Mouse (Mus musculus) limb, embryonic 11.5 days (tissue): ENCODE data around the gene Rpl22l1. TPM values are rescaled to one million over a fixed set of nuclear protein-coding genes. Genes with fewer than 3 reads are reported as not detected.

Source experiments
- ATAC-seq: fragments of 200-750 bp; cut with Nextera tagmentation; 2 replicates; pipeline ENCODE4 v1.8.0; 2017; ENCODE audit warnings: low read depth; ENCODE audit not compliant: insufficient number of reproducible peaks, low FRiP score, low TSS enrichment
- DNase-seq: peaks from one replicate; pipeline ENCODE4 v3.0.0-alpha.2; 2015; ENCODE audit warnings: low spot score
- H3K27ac ChIP-seq: fragments of 300-500 bp; sonication (generic); replicated peaks from 2 replicates; pipeline ENCODE4 v1.5.1; 2014; ENCODE audit warnings: low read depth, mild to moderate bottlenecking, low read length
- H3K27me3 ChIP-seq: fragments of 300-500 bp; sonication (generic); 2 replicates; pipeline ENCODE4 v1.6.1; 2014; ENCODE audit warnings: mild to moderate bottlenecking, low read length, mixed read lengths; ENCODE audit not compliant: control insufficient read depth, insufficient read depth
- H3K36me3 ChIP-seq: fragments of 300-500 bp; sonication (generic); 2 replicates; pipeline ENCODE4 v1.6.1; 2014; ENCODE audit warnings: mild to moderate bottlenecking, low read length, moderate library complexity, mixed read lengths; ENCODE audit not compliant: control insufficient read depth, insufficient read depth
- H3K4me1 ChIP-seq: fragments of 300-500 bp; sonication (generic); 2 replicates; pipeline ENCODE4 v1.6.1; 2014; ENCODE audit warnings: low read length, mixed read lengths; ENCODE audit not compliant: control insufficient read depth, insufficient read depth
- H3K4me2 ChIP-seq: fragments of 300-500 bp; sonication (generic); 2 replicates; pipeline ENCODE4 v1.6.1; 2014; ENCODE audit warnings: low read depth, mild to moderate bottlenecking, moderate library complexity; ENCODE audit not compliant: severe bottlenecking
- H3K4me3 ChIP-seq: fragments of 300-500 bp; sonication (generic); 2 replicates; pipeline ENCODE4 v1.5.1; 2014; ENCODE audit warnings: low read depth, low read length
- H3K9ac ChIP-seq: fragments of 300-500 bp; sonication (generic); 2 replicates; pipeline ENCODE4 v1.6.1; 2014; ENCODE audit warnings: mild to moderate bottlenecking, low read length
- H3K9me3 ChIP-seq: fragments of 300-500 bp; sonication (generic); 2 replicates; pipeline ENCODE4 v1.6.1; 2016; ENCODE audit warnings: low read length; ENCODE audit not compliant: control insufficient read depth
- WGBS: fragments of 180-500 bp; shearing (Covaris S2); extraction: QIAGEN DNeasy Blood & Tissue Kit; methylation state at CpG from one replicate; pipeline ENCODE4 v1.1.7; 2014; 5-methylcytosine and 5-hydroxymethylcytosine counted together
- polyA plus RNA-seq: library from polyadenylated mRNA; unstranded; fragments of >200 nt; fragmentation: Nextera tagmentation; extraction: Ambion mirVana; gene quantifications from 2 replicates; pipeline ENCODE4 v1.2.1, GENCODE M21; 2014

The Rpl22l1 gene
- polyA plus RNA-seq, 1 experiment from 2014 or later: 395 TPM

- Histone ChIP-seq H3K9ac (no peak overlapping the region), H3K36me3 (no peaks in the 10 kb centered on the region), H3K27ac (no peak overlapping the region), H3K4me1 (no peaks in the 10 kb centered on the region), H3K27me3 (no peaks in the 10 kb centered on the region), H3K4me2 (no peak overlapping the region), H3K9me3 (no peaks in the 10 kb centered on the region), H3K4me3 (no peak overlapping the region)
- WGBS: 11% methylated on average over 4 of the region's 4 CpGs
- ATAC-seq (no peak), DNase-seq (no peak)
These were observed 9.1 kb downstream of the Rpl22l1 start for GRCm38 (mm10) chr3:28814361-28814760.

GRCm38 (mm10) chr3:28816010-28816540 lies 10.8 kb downstream of the Rpl22l1 start:
- no peak overlapping the region for H3K27ac ChIP-seq
- H3K4me3 ChIP-seq: no peak overlapping the region
- H3K36me3 ChIP-seq: no peaks in the 10 kb centered on the region
- no peaks in the 10 kb centered on the region for H3K4me1 ChIP-seq
- 82% methylated on average over 4 of the region's 4 CpGs for WGBS
- no peak for DNase-seq
- no peak overlapping the region for H3K4me2 ChIP-seq
- no peaks in the 10 kb centered on the region for H3K9me3 ChIP-seq
- no peak for ATAC-seq
- H3K27me3 ChIP-seq: no peaks in the 10 kb centered on the region
- H3K9ac ChIP-seq: no peak overlapping the region

DNA sequence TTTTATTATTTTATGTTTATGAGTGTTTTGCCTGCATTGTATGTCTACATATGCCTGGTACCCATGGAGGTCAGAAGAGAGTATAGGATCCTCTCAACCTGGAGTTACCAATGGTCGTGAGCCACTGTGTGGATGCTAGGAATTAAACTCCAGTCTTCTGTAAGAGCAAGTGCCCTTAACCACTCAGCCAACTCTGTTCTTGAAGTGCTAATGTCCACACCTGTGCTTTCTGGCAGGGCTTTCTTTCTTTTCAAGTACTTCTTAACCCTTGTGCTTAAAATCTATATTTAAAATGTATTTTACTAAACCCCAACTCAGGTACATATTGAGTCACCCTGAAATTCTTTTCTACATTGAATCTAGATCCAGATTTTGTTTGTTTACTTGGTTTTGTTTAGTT lies 21.0 kb downstream of the Rpl22l1 start:
- H3K27me3 ChIP-seq: no peaks in the 10 kb centered on the region
- H3K27ac ChIP-seq: no peak overlapping the region
- ATAC-seq (no peak), DNase-seq (no peak)
- no peaks in the 10 kb centered on the region for H3K4me1 ChIP-seq
- 92% methylated on average over 1 of the region's 1 CpGs for WGBS
- no peak overlapping the region for H3K9ac ChIP-seq
- no peaks in the 10 kb centered on the region for H3K36me3 ChIP-seq
- no peak overlapping the region for H3K4me2 ChIP-seq
- no peak overlapping the region for H3K4me3 ChIP-seq
- H3K9me3 ChIP-seq: no peaks in the 10 kb centered on the region

GRCm38 (mm10) chr3:28827605-28828004 lies 22.4 kb downstream of the Rpl22l1 start:
- Histone ChIP-seq H3K27me3 (no peaks in the 10 kb centered on the region), H3K36me3 (no peaks in the 10 kb centered on the region), H3K27ac (no peak overlapping the region), H3K4me3 (no peak overlapping the region), H3K9me3 (no peaks in the 10 kb centered on the region), H3K9ac (no peak overlapping the region), H3K4me1 (no peaks in the 10 kb centered on the region), H3K4me2 (no peak overlapping the region)
- no peak for DNase-seq
- ATAC-seq: no peak
- 84% methylated on average over 2 of the region's 2 CpGs for WGBS

GRCm38 (mm10) chr3:28829454-28829853 lies 24.2 kb downstream of the Rpl22l1 start:
- H3K36me3 ChIP-seq: no peaks in the 10 kb centered on the region
- no peak overlapping the region for H3K4me3 ChIP-seq
- no peaks in the 10 kb centered on the region for H3K4me1 ChIP-seq
- ATAC-seq: no peak
- H3K27me3 ChIP-seq: no peaks in the 10 kb centered on the region
- no peak overlapping the region for H3K4me2 ChIP-seq
- DNase-seq: no peak
- H3K9me3 ChIP-seq: no peaks in the 10 kb centered on the region
- H3K27ac ChIP-seq: no peak overlapping the region
- WGBS: 93% methylated on average over 2 of the region's 2 CpGs
- no peak overlapping the region for H3K9ac ChIP-seq

DNA sequence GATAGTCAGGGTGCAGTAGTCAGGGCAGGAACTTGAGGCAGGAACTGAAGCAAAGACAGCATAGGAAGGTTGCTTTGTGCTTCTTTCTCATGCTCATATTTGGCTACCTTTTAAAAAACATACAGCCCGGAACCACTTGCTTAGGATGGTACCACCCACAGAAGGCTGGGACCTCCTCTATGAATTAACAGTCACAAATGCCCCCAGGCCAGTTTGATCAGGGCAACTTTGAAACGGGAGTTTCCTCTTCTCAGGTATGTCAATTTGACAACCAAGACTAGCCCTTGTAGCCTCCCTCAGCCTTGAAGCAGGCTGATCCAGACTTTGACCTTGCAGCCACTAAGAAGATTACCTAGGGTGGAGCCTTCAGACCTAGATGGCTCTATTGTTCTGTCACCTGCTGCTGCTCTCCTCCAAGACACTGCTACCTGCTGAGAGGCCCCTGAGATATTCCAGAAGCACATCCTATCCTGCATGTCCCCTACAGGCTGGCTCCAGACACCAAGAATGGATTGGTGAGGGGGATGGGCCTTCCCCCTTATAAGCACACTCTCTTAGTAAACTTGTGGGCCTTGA lies 31.6 kb downstream of the Rpl22l1 start:
- H3K4me3 ChIP-seq: no peak overlapping the region
- no peaks in the 10 kb centered on the region for H3K9me3 ChIP-seq
- no peaks in the 10 kb centered on the region for H3K4me1 ChIP-seq
- no peak overlapping the region for H3K4me2 ChIP-seq
- DNase-seq (no peak), ATAC-seq (no peak)
- H3K27me3 ChIP-seq: no peaks in the 10 kb centered on the region
- no peaks in the 10 kb centered on the region for H3K36me3 ChIP-seq
- no peak overlapping the region for H3K27ac ChIP-seq
- WGBS: 84% methylated on average over 2 of the region's 2 CpGs
- no peak overlapping the region for H3K9ac ChIP-seq

DNA sequence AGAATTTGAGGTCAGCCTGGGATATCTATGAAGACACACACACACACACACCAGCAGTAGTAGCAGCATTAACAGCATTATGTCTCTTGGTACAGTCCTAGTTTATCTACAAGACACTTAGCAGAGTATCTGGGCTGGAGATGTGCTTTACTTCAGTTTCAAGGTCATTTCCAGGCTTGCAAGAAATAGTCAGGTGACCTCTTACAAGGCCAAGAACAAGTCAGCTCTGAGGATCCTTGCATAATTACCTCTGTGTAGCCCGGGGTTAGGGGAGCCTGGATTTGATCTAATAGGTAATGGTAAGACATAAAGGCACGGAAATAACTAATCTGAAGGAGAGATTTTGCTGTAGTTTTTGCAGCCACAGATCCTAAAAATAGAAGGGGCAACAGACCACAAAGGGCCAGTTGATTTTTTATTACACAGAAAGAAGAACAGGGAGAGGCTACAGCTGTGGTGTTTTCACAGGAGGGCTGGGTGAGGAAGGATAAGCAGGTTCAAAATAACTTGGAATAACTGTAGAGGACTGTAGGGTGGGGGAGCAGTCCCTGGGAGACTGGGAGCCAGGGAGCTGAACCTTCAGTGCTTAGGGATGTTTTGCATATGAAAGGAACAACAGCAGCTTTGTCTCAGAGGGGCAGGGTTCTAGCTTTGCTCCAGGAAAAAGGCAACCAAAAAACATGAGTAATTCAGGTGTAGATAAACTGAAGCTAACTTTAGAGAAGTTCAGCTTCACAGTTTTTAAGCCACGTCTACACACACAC lies 36.8 kb downstream of the Rpl22l1 start:
- no peak overlapping the region for H3K9ac ChIP-seq
- H3K27me3 ChIP-seq: no peaks in the 10 kb centered on the region
- H3K4me1 ChIP-seq: no peaks in the 10 kb centered on the region
- no peak overlapping the region for H3K4me2 ChIP-seq
- no peaks in the 10 kb centered on the region for H3K36me3 ChIP-seq
- ATAC-seq (no peak), DNase-seq (no peak)
- 18% methylated on average over 3 of the region's 3 CpGs for WGBS
- no peak overlapping the region for H3K27ac ChIP-seq
- H3K4me3 ChIP-seq: no peak overlapping the region
- H3K9me3 ChIP-seq: no peaks in the 10 kb centered on the region

DNA sequence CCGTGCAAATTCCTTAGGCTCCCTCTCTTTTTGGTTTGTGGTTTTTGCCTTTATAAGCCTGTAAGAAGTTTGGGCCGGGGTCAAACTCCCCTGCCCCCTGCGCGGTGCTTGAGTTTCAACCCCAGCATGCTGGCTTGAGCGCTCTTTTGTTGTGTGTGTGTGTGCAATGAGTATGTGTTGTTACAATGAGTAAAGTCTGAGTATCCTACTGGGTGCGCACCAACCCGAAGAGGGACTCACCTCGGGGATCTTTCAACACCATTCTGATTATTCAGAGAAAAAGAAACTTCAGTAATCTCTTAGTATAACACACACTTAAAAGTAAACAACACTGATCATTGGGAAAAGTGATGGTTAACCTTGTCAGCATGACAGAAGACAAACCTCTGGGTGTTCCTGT lies 38.0 kb downstream of the Rpl22l1 start:
- WGBS: 37% methylated on average over 8 of the region's 8 CpGs
- H3K9ac ChIP-seq: no peak overlapping the region
- no peak for ATAC-seq

More for the DNA sequence above, 38.0 kb downstream of the Rpl22l1 start:
- Histone ChIP-seq H3K36me3 (no peaks in the 10 kb centered on the region), H3K4me3 (no peak overlapping the region), H3K27me3 (no peaks in the 10 kb centered on the region), H3K4me1 (no peaks in the 10 kb centered on the region), H3K27ac (no peak overlapping the region), H3K9me3 (no peaks in the 10 kb centered on the region), H3K4me2 (no peak overlapping the region)
- DNase-seq: no peak
